ENCODE assay signal across 8 mouse cellular contexts in genomic region chr12:37109474-37110012, GRCm38 (mm10). TPM values are rescaled to one million over a fixed set of nuclear protein-coding genes. Genes with fewer than 3 reads are reported as not detected.
DNase-seq lines count a peak whose midpoint lies in the region; ATAC-seq and TF ChIP-seq lines count a peak whose summit lies in the region.

No protein-coding gene starts in this region.

- peaks cover 14% of the 10 kb centered on the region for H3K4me1 ChIP-seq in forebrain, embryonic 16.5 days (replicated peaks; ENCODE audit: control insufficient read depth, insufficient read depth, low read length)
- peaks cover 12% of the 10 kb centered on the region for H3K4me1 ChIP-seq in limb, embryonic 14.5 days (ENCODE audit: control insufficient read depth, insufficient read depth, low read length)
- H3K4me1 ChIP-seq in olfactory bulb, adult 2 months (ENCODE audit: control insufficient read depth, insufficient read depth, low read length), result peaks cover 17% of the 10 kb centered on the region

- peaks cover 24% of the 10 kb centered on the region for H3K27me3 ChIP-seq in forebrain, embryonic 16.5 days (replicated peaks; ENCODE audit: control insufficient read depth, insufficient read depth, low read length)
- 0 out of 2 replicates have a peak, but pooled peaks cover 3% of the 10 kb centered on the region for H3K27me3 ChIP-seq in limb, embryonic 14.5 days (ENCODE audit: control insufficient read depth, insufficient read depth, low read length)

- peak overlapping the region; percentile 41; the same call in 1 of the 2 replicates for H3K9ac ChIP-seq in forebrain, embryonic 16.5 days (replicated peaks; ENCODE audit: low read depth, low read length)
- H3K9ac ChIP-seq in limb, embryonic 14.5 days (ENCODE audit: low read depth, low read length, severe bottlenecking), result peak overlapping the region; percentile 87

- peak; percentile 47 for ATAC-seq in forebrain, embryonic 16.5 days
- ATAC-seq in limb, embryonic 14.5 days (ENCODE audit: low FRiP score, low read depth), result no peak

- H3K4me3 ChIP-seq in forebrain, embryonic 16.5 days (replicated peaks; ENCODE audit: low read length), result peak overlapping the region; percentile 51
- peak overlapping the region; percentile 70 for H3K4me3 ChIP-seq in limb, embryonic 14.5 days (replicated peaks; ENCODE audit: low read length)
- H3K4me3 ChIP-seq in olfactory bulb, adult 2 months (ENCODE audit: insufficient read depth, low read depth, low read length), result peak overlapping the region; percentile 39

- no peak for TF ChIP-seq CTCF in olfactory bulb, adult 2 months (IDR thresholded peaks at IDR 0.05; ENCODE audit: insufficient read depth, low read depth, low read length)

- peak overlapping the region; percentile 92 for H3K4me2 ChIP-seq in forebrain, embryonic 16.5 days (ENCODE audit: low read length)
- H3K4me2 ChIP-seq in limb, embryonic 14.5 days (replicated peaks; ENCODE audit: low read depth, low read length, severe bottlenecking), result peak overlapping the region; percentile 73

- no peaks in the 10 kb centered on the region for H3K36me3 ChIP-seq in forebrain, embryonic 16.5 days (ENCODE audit: control insufficient read depth, insufficient read depth)
- H3K36me3 ChIP-seq in limb, embryonic 14.5 days (ENCODE audit: control insufficient read depth, insufficient read depth, low read length), result no peaks in the 10 kb centered on the region

- no peak for TF ChIP-seq POLR2A in limb, embryonic 14.5 days (IDR thresholded peaks at IDR 0.05; ENCODE audit: borderline replicate concordance, extremely low read depth, insufficient read depth, insufficient read length)
- no peak for TF ChIP-seq POLR2A in olfactory bulb, adult 2 months (IDR thresholded peaks at IDR 0.05; ENCODE audit: insufficient read depth, low read depth, low read length)

- no peak overlapping the region for H3K27ac ChIP-seq in forebrain, embryonic 16.5 days (ENCODE audit: low read length)
- H3K27ac ChIP-seq in limb, embryonic 14.5 days (replicated peaks; ENCODE audit: low read depth, low read length), result peak overlapping the region; percentile 90
- H3K27ac ChIP-seq in olfactory bulb, adult 2 months (ENCODE audit: insufficient read depth, low read depth, low read length), result no peak overlapping the region

- peak; percentile 3 for DNase-seq in left cerebral cortex, postnatal 4 days
- DNase-seq in left cerebral cortex, postnatal 10 days (ENCODE audit: extremely low spot score in 1 of 2, low spot score in 2 of 2), result no peak
- peak; percentile 15 for DNase-seq in limb, embryonic 14.5 days (ENCODE audit: low spot score)
- DNase-seq in right cerebral cortex, postnatal 10 days (ENCODE audit: low spot score in 2 of 2), result no peak
- DNase-seq in adrenal gland, adult (ENCODE audit: inconsistent age in 2 of 2, low spot score in 1 of 2), result no peak
- DNase-seq in spleen, postnatal 10 days (ENCODE audit: low spot score in 2 of 2), result no peak

- 5% methylated on average over 18 of the region's 18 CpGs for WGBS in forebrain, embryonic 16.5 days
- 3% methylated on average over 18 of the region's 18 CpGs for WGBS in limb, embryonic 14.5 days
- WGBS in olfactory bulb, adult 2 months, result 6% methylated on average over 18 of the region's 18 CpGs

- H3K9me3 ChIP-seq in forebrain, embryonic 16.5 days (ENCODE audit: control insufficient read depth, low read length), result no peaks in the 10 kb centered on the region
- H3K9me3 ChIP-seq in limb, embryonic 14.5 days (ENCODE audit: control insufficient read depth, low read length), result no peaks in the 10 kb centered on the region

- intact Hi-C loops in left cerebral cortex, postnatal 4 days (cut with DNase I), result no loop called here
- intact Hi-C loops in left cerebral cortex, postnatal 10 days (cut with DNase I), result no loop called here

RNA-seq across cellular contexts. Expression of gene Meox2, which starts 1.2 kb away (rescaled TPM):
- not detected for total RNA-seq in left cerebral cortex, postnatal 4 days (2021)
- total RNA-seq in left cerebral cortex, postnatal 10 days (2021), result not detected
- polyA plus RNA-seq in forebrain, embryonic 16.5 days (2015; fragmentation: Nextera tagmentation; extraction: Ambion mirVana), result 0.24 TPM in 1 of 2 replicates, not detected in the other
- 88.2 and 105 TPM in 2 replicates for polyA plus RNA-seq in limb, embryonic 14.5 days (2012; rRNA removed)
- polyA plus RNA-seq in limb, embryonic 14.5 days (2014; fragmentation: Nextera tagmentation; extraction: Ambion mirVana), result 55.4 and 57.0 TPM in 2 replicates
- polyA plus RNA-seq in olfactory bulb, adult 2 months (2012; ENCODE audit: insufficient read depth, insufficient read length, low replicate concordance, missing spikeins), result not detected in 2 replicates

Comparison
In these comparisons a context has a peak if more than half of its experiments do, and no peak if none do; other contexts are left out.
1. DNase-seq: peak in left cerebral cortex, postnatal 4 days (single experiment) and limb, embryonic 14.5 days (single experiment); none in left cerebral cortex, postnatal 10 days (0 of 2), right cerebral cortex, postnatal 10 days (0 of 2), adrenal gland, adult (0 of 2) and spleen, postnatal 10 days (0 of 2).
2. RNA of gene Meox2, which starts 1.2 kb away (polyA plus RNA-seq): 55.4 to 105 TPM in limb, embryonic 14.5 days; 0.24 TPM in forebrain, embryonic 16.5 days and not detected in olfactory bulb, adult 2 months; every median in the first group is over 10 times any median in the second.
3. Peak in every context shown above with its lines, with median percentiles within 50 percentile points of each other: H3K4me3 ChIP-seq.